Mouse (Mus musculus): ENCODE measurements at regions not wholly inside any gene's neighbourhood (a gene's known extent, or its start where the extent isn't known, plus 50 kb on each side); places are given as distances from the start of the nearest gene placed in this dataset.

DNA sequence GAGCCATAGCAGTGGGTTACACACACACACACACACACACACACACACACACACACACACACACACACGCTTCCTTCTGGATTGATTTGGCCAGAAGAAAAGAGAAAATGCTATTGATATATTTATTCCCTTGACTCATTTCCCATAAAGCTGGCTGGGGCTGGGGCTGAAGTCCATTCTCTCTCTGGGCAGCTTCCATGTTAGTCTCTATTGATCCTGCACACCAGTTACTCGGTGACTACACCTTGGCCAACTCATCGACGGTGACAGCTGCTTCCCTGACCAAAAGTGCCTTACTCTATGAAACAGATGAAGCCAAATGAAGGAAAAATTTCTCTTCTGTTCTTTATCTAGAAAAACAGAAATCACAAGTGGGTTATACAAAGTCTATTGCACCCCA is 82.1 kb downstream of the Snx18 start:
- no peak for DNase-seq (ENCODE audit: low spot score)

DNA sequence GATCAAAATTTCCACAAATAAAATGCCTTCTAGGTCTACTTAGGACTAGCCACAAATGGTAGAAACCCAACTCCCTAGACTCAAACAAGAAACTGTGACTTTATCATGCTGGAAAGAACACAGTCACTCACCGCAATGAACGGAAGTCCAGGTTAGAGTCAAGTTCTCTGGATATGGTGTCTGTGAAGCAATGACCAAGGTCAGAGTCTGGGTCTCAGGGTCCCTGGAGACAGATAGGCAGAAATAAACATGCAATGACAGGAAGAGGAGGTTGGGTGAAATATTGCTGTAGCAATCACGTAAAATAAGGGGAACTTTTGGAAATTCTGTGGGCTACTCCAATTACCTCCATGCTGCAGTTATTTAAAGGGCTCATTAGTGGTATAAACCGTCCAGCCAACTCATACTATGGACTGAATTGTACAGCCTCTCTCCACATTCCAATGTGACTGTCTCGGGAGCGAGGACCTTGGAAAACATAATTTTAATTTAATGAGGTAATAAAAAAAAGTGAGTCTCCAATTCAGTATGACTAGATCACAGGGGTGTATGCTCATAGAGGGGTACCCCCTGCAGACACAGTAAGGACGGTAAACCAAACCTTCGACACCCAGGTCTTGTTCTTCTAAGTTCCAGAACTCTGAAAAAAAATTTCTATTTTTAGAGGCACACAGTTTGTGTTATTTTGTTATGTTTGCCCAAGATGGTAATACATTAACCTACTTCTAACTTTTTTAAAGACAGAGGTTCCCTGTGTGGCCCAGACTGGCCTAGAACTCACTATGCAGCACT is 83.5 kb downstream of the Snx18 start:
- DNase-seq (ENCODE audit: low spot score), result no peak

DNA sequence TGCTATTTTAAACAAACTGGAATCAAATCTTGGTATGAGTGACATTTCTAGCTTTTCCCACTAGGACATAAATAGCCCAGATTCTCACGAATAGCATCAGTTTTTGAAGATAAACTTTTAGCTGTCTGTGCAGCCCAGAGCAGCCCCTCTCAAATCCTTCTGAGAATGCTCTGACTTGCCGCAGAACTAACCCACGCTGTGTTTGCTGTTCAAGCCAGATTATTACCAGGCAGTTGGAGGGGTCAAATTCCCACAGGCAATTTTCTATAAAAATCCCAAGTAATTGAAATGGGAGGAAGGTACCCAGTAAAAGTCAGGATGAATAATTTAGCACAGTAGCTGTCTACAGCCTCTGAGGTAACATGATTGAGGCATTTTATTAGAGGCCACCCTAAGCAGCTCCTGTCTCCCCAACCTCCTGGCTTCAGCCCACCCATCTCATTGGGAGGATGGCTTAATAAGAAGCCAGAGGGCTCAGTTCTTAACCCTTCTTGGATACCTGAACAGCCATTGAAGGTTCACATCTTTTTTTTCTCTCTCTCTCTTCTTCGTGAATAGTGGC is 84.4 kb downstream of the Snx18 start:
- DNase-seq (ENCODE audit: low spot score), result no peak

DNA sequence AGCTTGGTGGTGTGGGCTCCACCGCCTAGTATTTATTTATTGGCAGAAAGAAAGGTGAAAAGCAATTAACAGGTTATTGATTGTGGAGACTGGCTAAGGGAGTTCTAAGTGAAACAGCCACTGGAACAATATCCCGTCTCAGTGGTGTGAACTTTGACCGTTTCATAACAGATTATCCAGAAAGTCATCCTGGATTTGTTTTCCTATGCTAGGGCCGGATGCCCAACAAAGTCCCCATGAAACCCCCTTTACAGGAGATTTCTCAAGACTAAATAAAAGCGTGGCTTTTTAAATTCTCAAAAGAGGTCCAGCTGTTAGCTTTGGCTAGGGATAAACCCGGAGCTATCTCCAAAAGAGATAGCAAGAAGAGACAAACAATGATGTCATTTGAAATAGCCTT is 91.4 kb downstream of the Snx18 start:
- DNase-seq (ENCODE audit: low spot score), result no peak

DNA sequence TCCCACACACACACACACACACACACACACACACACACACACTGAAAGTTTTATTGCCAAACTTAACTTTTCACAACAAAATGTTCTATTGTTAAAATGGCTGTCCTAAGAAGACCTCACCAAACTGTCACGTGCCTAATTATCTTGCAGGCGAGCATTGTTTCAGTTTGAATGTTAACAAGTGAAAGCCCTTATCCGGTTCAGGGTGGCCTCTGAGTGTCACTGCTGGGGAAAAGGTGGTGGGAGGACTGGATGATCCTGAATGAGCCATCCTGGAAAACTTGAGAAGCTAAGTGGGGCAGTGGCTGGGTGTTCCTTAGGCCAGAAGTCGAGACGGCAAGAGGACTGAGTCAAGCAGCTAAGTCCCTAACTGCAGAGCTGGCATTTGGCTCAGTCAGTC is 94.9 kb downstream of the Snx18 start:
- no peak for DNase-seq (ENCODE audit: low spot score)

DNA sequence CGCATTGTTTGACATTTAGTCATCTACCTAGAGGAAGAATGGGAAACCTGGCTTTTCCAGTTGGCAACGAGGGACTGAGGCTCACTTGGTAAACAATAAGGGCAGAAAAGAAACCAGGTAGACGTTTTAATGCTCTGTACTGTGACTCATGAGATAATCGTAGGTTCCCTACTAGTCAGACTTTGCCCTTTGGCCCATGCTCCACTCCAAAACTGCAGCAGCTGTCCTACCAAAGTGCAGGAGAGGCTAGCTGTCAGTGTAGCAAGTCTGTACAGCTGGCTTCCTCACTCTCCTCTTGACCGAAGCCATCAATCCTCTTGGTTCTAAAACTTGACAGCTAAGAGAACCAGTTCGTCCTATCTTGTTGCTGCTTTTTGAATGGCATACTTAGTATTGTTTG is 100.2 kb downstream of the Snx18 start:
- no peak for DNase-seq (ENCODE audit: low spot score)

DNA sequence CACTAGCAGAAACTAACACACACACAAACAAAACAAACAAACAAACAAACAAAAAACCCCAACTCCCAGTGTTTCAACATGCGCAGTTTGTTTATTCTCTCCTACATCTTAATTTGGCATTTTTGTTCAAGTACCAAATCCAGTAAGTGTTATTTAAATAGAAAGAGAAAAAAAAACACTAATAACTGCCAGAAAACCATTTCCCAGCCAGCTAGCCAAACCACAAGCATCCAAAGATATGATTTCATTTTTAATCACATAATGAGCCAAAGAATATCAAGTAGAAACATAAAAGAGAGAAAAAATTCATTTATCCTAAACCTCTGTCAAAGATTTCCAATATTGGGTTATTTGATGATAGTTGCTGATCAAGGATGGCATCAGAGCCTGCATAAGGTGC is 102.3 kb downstream of the Snx18 start:
- DNase-seq (ENCODE audit: low spot score), result no peak

DNA sequence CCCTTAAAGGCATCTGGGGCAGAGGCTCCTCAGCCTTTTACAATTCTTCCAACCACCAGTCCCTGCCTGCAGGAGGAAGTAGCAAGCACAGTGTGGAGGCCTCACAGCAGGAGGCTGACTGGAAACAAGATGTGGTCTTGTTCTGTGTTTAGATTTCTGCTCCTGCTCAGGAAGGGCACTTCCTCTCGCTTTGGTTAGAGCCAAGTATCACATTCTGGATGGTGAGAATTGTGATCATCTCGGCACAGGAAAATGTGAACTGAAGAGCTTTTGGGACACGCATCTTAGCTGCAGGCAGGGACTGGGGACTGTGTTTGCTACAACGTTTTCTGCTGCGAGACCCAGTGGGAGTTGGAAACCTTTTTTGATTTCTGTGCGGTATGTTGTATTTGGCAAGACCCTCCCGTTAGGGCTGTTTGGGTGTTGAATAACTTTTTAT is 103.2 kb downstream of the Snx18 start:
- no peak for DNase-seq (ENCODE audit: low spot score)

DNA sequence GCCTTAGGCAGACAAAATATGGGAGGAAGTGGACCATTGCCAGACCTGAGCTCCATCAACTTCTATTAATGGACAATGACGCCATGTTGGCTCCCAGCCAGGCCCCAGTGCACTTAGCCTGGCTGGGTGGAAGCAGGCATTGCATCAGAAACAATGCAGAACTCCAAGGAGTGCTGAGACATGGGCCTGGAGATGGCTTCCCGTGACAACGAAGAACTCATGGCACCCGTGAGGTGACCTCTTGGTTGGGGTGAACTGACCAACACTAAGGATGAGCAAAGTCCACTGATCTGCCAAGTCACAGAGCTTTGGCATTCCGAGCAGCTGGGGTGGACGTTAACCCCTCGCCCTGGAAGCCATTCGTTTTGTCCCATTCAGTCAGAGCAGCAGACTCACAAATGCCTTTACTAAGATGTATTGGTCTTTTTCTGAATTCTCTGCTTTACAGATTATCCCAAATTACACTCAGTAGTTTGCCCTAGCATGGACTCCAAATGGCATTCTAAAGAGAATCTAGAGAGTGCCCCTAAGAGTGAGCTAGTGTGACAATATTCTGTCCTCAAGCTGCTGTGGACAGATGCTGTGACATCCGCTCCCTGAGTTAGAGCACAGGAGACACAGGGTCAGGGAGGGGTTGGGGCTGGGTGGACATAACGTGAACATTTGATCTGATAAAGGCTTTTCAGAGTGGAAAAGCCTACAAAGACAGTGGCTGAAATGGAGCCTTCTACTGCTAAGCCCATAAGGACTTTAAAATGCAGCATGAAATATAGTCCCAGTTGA is 108.8 kb downstream of the Snx18 start:
- DNase-seq (ENCODE audit: low spot score), result no peak

DNA sequence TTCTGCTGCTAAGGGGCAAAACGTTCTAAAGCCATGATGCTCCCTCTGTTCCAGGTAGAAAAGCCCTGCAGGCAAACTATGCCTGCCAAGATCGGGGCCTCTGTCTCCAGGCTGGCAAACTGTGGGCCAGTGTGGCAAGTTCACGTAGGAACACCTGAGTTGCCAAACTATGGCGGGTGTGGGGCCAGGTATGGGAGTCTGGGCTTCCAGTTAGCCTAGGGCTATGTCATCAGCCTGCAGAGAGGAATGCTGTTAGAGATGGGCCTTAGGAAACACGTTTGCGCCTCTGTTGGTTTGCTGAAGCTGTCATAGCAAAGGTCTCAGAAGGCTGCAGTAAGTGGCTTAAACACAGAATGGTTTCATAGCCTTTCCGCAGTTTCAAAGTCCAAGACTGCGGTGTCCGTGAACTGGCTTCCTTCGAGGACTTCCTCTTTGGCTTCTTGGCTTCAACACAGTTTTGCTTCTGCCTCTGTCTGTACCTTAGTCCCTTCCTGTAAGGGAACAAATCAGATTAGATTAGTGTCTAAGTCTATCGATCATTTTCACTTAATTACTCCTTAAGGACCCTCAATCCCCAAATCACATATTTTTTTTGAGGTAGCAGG is 110.1 kb downstream of the Snx18 start:
- DNase-seq (ENCODE audit: low spot score), result no peak

DNA sequence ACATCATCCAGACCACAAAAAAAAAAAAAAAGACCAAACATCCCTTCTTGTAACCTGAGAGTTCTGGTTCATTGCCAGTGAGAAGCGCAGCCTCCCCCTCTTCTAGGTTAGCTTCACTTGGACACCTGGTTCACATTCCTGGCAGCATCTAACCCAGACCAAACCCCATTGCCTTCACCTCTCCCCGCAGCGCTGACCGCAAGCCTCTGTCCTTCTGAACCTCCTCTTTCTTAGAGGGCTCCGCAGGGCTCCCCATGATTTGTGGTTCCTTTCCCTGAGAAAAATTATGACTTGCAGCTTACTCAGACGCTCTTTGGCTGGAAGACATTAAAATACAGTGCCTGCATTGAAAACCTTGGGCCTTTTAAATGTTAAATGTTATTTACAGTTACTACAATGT is 115.8 kb downstream of the Snx18 start:
- DNase-seq (ENCODE audit: low spot score), result no peak

DNA sequence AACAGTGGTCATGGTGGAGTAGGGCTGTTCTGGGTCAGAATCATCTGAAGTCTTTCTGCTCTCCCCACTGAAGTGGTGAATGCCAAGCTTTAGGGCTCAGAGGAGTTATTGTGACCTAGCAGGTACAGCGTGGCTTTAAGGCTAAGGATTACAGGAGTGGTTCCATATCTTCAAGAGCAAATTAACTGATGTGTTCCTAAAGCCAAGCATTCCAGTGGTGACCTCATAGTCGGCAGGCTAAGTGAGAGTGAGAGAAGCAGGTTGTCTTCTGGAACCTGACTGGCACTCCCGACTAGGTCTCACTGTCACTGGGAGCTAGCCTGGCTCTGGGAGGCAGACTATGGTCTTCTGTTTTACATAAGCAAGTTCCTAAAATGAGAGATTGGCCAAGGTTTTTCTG is 116.3 kb downstream of the Snx18 start:
- no peak for DNase-seq (ENCODE audit: low spot score)

DNA sequence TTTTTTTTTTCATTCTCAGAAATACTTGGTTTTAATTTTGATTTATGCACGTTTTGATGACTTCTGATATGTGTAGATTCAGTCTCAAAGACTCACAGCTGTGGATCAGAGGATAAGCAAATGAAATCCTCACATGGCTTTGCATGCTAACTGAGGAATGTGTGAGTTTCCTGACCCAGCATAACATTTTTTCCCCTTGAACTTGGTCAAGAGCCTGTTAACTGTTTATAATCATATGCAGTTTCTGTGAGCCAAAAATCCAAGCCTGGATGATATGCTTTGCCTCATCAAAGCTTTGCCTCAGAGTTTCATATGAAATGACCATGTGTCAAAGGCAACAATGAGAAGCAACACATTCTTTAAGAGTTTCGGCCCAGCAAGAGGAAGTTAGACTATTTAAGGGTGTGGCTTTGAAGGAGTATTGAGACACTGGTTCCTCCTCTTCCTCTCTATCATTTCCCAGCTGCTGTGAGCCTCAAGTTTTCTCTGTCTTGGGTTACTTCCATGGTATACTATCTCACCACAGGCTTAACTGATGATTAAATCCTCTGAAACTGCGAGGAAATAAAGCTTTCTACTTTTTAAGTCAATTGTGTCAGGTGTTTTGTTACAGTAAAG is 117.9 kb downstream of the Snx18 start:
- no peak for DNase-seq (ENCODE audit: low spot score)

DNA sequence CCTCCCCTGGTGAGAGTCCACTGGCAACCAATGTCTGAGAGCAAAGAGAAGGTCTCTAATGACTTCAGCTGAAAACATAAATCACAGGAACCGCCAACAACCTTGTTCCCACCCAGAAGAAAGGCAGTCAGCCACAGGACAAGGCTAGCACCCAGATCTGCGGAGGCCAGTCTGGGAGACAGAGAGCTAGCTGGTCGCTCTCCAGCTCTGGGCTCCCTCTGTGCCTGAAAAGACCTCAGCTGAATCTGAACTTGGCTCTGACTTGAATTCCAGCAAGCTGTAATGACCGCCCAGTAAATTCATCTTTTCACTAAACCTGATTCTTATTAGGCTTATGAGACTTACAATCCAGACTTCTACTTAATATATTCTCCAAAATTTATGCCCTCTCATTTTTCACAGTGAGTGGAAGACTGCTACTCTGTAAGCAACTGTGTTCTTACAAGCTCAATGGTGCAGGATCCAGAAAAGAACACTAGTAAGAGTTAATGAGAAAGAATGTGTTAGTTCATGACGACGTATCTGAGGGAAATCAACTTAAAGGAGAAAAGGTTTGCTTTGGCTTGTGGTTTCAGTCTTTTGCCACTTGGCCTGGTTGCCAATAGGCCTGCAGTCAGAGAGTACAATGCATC is 119.2 kb downstream of the Snx18 start:
- no peak for DNase-seq (ENCODE audit: low spot score)

DNA sequence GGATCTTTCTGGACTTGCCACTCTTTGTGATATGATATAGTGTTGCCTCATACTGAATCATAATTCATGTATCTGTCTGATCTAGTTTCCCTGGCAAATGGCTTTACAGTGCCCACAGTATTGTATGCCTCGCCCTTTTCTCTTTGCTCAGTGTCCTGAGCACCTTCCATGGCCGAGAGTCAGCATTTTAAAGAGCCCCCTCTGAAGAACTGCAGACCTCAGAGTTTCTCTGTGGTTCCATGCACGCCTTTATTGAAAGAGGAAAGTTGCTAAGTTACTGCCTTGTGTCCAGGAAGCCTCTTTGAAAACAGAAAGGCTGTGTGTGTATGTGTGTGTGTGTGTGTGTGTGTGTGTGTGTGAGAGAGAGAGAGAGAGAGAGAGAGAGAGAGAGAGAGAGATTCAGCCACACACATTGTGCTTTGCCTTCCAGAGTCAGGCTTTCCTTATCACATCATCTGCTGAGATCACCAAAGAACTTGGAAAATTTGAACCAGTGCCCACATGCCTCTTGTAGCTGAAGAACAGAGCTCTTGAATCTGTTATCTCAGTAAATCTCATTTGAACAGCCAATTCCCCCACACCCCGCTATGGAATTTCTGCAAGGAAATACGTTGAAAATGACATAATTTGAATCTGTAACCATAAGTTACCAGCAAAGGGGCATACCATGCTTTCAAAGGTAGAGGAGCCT is 122.6 kb downstream of the Snx18 start:
- DNase-seq (ENCODE audit: low spot score), result no peak

DNA sequence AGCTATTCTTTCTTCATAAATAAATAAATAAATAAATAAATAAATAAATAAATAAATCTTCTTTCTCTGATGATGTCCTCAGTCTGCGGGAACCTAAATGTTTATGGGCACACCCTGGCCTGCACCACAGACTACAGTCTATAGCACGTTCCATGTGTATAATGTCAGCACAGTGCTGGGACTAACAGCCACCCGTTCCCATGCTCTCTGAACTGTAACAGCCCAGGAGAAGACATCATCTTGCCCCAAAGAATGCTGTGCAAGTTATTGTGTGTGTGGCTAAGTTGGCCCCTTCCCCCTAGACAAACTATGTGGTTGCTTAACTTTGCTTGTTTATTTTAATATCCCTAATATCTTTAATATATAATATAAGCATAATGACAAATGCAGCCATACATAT is 123.2 kb downstream of the Snx18 start:
- DNase-seq (ENCODE audit: low spot score), result no peak

DNA sequence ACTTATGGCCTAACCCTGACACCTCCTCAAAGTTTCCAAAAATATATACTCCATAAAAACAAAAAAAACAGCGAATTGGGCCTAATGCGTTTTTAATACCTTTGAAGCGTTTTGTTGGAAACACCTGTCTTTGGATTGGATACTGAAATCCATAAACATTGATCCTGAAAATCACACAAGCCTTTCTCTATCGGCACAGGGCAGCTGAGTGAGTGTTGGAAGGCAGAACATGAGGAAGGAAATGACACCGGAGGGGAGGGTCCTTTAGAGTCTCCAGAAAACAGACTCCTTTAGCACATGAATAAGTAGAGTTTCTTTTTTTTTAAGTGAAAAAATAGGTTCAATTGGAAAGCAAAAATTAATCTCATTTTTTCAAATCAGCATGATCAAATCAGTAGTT is 123.7 kb downstream of the Snx18 start:
- no peak for DNase-seq (ENCODE audit: low spot score)

DNA sequence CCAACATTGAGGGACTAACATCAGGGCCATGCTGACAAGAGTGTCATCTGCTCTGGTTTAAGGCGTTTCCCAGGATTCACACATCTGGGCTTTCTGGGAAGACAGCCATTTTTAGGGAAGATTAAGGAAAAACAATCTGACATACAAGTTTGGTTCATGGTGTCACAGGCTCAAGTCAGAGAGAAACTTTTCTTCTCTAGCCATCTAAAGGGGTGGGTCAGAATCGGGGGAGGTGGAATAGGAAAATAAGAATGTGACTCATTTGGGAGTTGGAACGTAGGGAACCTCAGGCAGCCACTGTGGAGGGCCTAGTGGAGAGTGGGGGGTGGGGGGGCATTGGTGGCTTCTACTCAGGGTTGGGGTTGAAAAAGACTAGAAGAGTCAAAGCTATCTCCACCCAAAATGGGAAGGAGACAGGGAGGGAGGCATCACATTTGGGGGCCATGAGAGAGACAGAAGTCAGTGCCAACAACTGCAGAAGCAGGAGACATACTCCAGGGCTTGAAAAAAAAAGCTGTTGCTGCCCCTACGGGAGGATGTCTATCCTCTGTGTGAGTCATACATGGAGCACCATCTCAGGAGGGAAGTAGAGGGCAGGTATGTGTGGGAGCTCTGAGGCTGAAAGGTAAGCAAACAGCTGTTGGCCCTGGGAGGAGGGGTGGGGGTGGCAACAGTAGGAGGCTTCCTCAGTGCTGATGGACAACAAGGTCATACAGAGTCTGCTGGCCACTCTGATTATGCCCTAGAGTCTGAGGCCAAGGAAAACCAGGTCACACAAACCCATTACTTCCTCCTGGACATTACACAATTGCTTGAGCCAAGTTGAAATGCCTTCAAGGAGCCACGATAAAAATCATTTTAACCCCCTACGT is 128.2 kb downstream of the Snx18 start:
- no peak for DNase-seq (ENCODE audit: low spot score)

DNA sequence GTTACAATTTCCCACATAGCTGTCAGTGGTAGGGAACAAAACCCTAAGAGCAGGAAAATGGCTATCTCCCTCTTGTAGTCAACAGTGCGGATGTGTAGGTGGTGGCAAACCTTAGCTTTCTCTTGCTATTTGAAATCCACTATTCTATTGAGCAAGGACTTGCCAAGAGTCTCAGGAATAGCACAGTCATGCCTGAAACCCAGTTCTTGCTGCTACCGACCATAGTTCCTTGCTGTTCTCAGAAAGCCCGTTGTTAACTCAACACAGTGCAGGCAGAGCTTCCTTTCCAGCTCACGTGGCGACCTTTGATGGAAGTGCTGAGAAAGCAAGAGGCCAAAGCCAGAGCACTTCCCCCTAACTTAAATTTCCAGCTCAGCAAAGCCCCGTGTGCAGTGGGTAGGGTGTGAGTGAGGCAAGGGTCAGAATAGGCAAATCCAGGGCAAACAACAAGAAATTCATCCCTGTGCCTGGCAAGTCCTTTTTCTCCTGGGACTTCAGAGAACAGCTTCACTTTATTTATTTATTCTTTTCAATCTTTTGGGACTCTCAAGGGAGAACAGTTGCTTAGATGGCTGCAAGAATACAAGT is 131.9 kb downstream of the Snx18 start:
- DNase-seq (ENCODE audit: low spot score), result no peak

DNA sequence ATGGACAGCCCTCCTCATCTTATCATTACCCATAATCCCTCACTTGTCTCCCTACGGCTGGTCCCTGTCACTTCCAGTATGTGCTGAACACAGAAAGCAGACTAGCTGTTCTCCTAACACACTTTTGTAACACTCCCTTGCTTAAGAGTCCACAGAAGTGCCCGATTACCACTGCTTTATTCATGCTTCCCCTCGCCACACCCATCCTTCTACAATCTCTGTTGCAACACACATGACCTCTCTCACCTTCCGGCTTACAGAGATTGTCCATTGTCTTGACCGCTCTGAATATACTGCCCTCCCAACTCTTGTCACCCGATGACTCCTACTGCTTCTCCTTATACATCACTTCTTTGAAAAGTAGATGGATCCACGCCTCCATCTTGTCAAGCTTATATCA is 132.9 kb downstream of the Snx18 start:
- no peak for DNase-seq (ENCODE audit: low spot score)
